Mouse (Mus musculus) lung, postnatal 0 days (tissue): ENCODE data around the gene Stat3.

Experiments
- CTCF ChIP-seq: IDR thresholded peaks from 2 replicates; pipeline ENCODE4 v1.5.1; 2016; ENCODE audit warnings: antibody characterized with exemption, mild to moderate bottlenecking
- EP300 ChIP-seq: IDR thresholded peaks from 2 replicates; pipeline ENCODE4 v1.6.1; 2016; ENCODE audit warnings: antibody characterized with exemption, mild to moderate bottlenecking, control low read depth

- no peak for TF ChIP-seq CTCF
- TF ChIP-seq EP300 = peak; percentile 53; the same call in 1 of the 2 replicates
Observed at GRCm38 (mm10) chr11:100965760-100966159, 26.4 kb upstream of the Stat3 start.
